Mouse (Mus musculus): ENCODE data around the gene Olfr272. TPM values are rescaled to one million over a fixed set of nuclear protein-coding genes. Genes with fewer than 3 reads are reported as not detected.

The Olfr272 gene
- polyA plus RNA-seq, 1 experiment from 2014 or later, result not detected

DNA sequence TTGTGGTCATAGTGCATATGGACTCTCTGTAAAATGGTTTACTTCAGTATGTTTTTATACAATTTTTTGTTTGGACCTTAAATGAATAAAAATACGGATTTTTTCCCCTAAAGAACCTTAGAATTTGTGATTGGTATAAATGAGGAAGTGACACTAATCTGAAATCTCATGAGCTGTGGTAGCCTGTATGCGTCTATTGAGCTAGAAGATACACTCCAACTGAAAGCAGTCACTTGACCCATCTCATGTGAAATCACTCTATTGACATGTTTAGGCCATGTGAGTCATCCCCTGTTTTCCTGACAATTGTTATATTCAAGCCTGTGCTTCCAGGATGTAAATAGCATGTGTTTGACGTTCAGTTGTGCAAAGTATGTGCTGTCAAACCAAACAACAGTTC is 9.4 kb downstream of the Olfr272 start:
- H3K4me3 ChIP-seq (replicated peaks; ENCODE audit: low read depth, low read length), result no peak overlapping the region
- no peaks in the 10 kb centered on the region for H3K36me3 ChIP-seq (ENCODE audit: control insufficient read depth, insufficient read depth, low read length)
- no peaks in the 10 kb centered on the region for H3K9me3 ChIP-seq (ENCODE audit: control insufficient read depth, low read length)
- no peak overlapping the region for H3K27ac ChIP-seq (replicated peaks; ENCODE audit: low read depth, low read length)
- no peak overlapping the region for H3K4me2 ChIP-seq (ENCODE audit: low read length)
- no peaks in the 10 kb centered on the region for H3K4me1 ChIP-seq (ENCODE audit: control insufficient read depth, insufficient read depth, low read length)
- DNase-seq (no peak), ATAC-seq (ENCODE audit: low FRiP score, low TSS enrichment) (no peak)
- H3K9ac ChIP-seq (replicated peaks; ENCODE audit: low read length), result no peak overlapping the region
- WGBS, result 72% methylated on average over 3 of the region's 3 CpGs
- H3K27me3 ChIP-seq (ENCODE audit: control insufficient read depth, insufficient read depth, low read length), result no peaks in the 10 kb centered on the region

DNA sequence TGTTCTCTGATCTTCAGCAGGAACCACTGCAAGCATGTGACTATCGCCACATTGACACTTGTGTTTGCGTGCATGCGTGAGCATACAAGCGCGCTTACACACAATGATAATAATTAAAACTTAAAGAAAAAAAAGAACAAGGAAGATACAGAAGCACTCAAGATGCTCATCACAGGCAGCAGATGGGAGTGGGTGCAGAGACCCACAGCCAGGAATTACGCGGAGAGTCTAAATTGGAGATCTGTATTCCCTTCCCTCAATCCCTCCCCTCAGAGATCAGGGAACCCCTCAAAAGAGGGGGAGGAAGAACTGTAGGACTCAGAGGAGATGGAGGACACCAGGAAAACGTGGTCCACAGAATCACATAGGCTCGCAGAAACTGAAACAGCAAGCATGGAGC is 54.8 kb downstream of the Olfr272 start:
- no peaks in the 10 kb centered on the region for H3K36me3 ChIP-seq (ENCODE audit: control insufficient read depth, insufficient read depth, low read length)
- no peak overlapping the region for H3K4me3 ChIP-seq (replicated peaks; ENCODE audit: low read depth, low read length)
- H3K27ac ChIP-seq (replicated peaks; ENCODE audit: low read depth, low read length), result no peak overlapping the region
- 91% methylated on average over 9 of the region's 9 CpGs for WGBS
- no peak overlapping the region for H3K9ac ChIP-seq (replicated peaks; ENCODE audit: low read length)
- no peak for DNase-seq
- no peaks in the 10 kb centered on the region for H3K4me1 ChIP-seq (ENCODE audit: control insufficient read depth, insufficient read depth, low read length)
- no peak for ATAC-seq (ENCODE audit: low FRiP score, low TSS enrichment)
- H3K9me3 ChIP-seq (ENCODE audit: control insufficient read depth, low read length), result no peaks in the 10 kb centered on the region
- no peaks in the 10 kb centered on the region for H3K27me3 ChIP-seq (ENCODE audit: control insufficient read depth, insufficient read depth, low read length)
- no peak overlapping the region for H3K4me2 ChIP-seq (ENCODE audit: low read length)

Other genes starting within 250 kb of the Olfr272 start
- not detected in 2 replicates for gene Olfr275, start 104.6 kb downstream of the Olfr272 start, polyA plus RNA-seq (2014; fragmentation: Nextera tagmentation; extraction: Ambion mirVana)
- gene Olfr273, start 59.9 kb downstream of the Olfr272 start, polyA plus RNA-seq (2014; fragmentation: Nextera tagmentation; extraction: Ambion mirVana), result not detected in 2 replicates
- not detected in 2 replicates for gene Olfr270, start 45.4 kb upstream of the Olfr272 start, polyA plus RNA-seq (2014; fragmentation: Nextera tagmentation; extraction: Ambion mirVana)
- gene Nipsnap3a, start 70.1 kb upstream of the Olfr272 start, polyA plus RNA-seq (2014; fragmentation: Nextera tagmentation; extraction: Ambion mirVana), result not detected in 2 replicates
- 167 and 191 TPM in 2 replicates for gene Nipsnap3b, start 92.7 kb upstream of the Olfr272 start, polyA plus RNA-seq (2014; fragmentation: Nextera tagmentation; extraction: Ambion mirVana)
- 9.0 and 16.9 TPM in 2 replicates for gene Abca1, start 240.7 kb upstream of the Olfr272 start, polyA plus RNA-seq (2014; fragmentation: Nextera tagmentation; extraction: Ambion mirVana)